Mouse (Mus musculus) cerebral cortex, adult 2 months (tissue): ENCODE data around the gene Sec24c.

Source experiments
- WGBS: fragments of 180-500 bp; shearing (Covaris S2); methylation state at CpG from one replicate; pipeline ENCODE4 v1.1.7; 2018; 5-methylcytosine and 5-hydroxymethylcytosine counted together

Sec24c gene

GRCm38 (mm10) chr14:20698515-20698914 is 24.4 kb downstream of the Sec24c start:
- WGBS = 56% methylated on average over 2 of the region's 2 CpGs

DNA sequence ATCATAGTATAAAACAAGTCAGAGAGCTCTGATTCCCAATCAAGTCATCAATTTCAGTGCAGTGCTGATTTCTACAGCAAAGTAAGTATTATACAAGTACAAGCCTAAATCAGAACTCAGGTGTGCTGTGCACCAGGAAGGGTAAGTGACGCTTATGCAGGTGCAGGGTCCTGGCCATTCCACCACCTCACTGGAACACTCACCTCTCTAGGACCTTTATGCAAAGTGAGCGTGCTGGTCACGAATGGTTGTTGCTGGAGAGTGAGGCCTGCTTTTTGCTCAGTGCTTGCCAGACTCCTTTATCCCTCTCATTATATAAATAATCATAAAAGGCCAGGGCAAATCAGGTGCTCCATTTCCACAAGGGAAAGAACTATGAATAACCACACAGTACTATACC is 26.3 kb downstream of the Sec24c start:
- 74% methylated on average over 3 of the region's 3 CpGs for WGBS

DNA sequence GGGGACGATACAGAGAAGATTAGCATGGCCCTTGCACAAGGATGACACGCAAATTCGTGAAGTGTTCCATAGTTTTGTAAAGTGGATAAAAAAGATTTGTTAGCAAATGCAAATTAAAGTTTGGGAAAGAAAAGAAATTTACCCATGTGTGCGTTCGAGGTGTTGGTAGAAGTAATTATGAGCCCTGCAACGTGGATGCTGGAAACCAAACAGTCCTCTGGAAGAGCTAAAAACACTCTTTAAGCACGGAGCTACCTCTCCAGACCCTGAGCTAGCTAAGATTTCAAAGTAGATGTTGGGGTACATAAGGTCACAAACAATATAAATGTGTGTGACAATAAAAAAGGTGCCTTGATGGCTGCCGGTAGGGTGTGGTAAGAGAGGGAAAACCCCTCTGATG is 27.4 kb downstream of the Sec24c start:
- WGBS = 46% methylated on average over 8 of the region's 8 CpGs

- WGBS = 7% methylated on average over 15 of the region's 15 CpGs
These were observed 28.1 kb downstream of the Sec24c start for GRCm38 (mm10) chr14:20702096-20702740.

- WGBS = under 1% methylated on average over 61 of the region's 61 CpGs
These were observed 28.8 kb downstream of the Sec24c start, which contains the start of gene Chchd1 for GRCm38 (mm10) chr14:20702741-20703381. Chchd1 (plus strand) TSS chr14:20703006.

- WGBS = 8% methylated on average over 8 of the region's 8 CpGs
These were observed 29.4 kb downstream of the Sec24c start for GRCm38 (mm10) chr14:20703461-20703860.

GRCm38 (mm10) chr14:20707201-20708190 is 33.4 kb downstream of the Sec24c start, which contains the start of gene Zswim8:
Zswim8 (plus strand) TSS chr14:20707552.
- under 1% methylated on average over 79 of the region's 80 CpGs for WGBS

DNA sequence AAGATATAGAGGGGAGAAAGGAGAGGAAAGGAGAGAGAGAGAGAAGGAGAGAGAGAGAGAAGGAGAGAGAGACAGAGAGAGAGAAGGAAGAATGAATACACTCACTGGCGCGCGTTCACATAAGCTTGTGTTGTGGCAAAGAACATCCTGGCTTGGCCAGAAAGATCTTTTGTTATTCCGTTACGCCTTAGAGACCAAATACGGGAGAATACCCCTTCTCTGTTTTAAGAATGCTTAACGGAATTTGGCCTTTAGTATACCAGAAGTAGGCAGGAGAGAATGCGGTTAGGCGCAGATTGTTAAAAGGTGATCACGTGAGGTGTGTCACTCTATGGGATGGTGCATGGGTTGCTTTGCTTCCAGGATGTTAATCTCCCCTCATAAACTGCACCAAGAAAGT is 34.1 kb downstream of the Sec24c start:
- WGBS = 1% methylated on average over 10 of the region's 10 CpGs

DNA sequence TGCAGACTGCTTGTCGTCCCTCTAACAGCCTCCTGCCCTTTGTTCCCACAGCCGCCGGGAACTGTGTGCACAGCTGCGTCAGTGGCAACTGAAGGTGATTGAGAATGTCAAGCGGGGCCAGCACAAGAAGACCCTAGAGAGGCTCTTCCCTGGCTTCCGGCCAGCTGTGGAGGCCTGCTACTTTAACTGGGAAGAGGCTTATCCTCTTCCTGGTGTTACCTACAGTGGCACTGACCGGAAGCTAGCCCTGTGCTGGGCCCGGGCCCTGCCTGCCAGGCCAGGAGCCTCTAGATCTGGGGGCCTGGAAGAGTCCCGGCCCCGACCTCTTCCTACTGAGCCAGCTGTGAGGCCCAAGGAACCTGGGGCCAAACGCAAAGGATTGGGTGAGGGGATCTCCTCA is 39.7 kb downstream of the Sec24c start:
- WGBS = 77% methylated on average over 11 of the region's 11 CpGs

DNA sequence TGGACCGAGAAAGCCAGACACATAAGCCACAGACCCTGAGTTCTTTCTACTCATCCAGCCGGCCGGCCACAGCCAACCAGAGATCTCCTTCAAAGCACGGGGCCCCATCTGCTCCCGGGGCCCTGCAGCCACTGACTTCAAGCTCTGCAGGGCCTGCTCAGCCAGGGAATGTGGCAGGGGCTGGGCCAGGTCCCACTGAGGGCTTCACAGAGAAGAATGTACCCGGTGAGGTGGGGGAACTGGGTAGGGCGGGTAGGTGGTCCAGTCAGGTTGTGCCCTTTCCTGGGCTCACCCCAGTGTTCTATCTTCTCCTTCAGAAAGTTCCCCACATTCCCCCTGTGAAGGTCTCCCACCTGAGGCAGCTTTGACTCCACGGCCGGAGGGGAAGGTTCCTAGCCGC is 44.3 kb downstream of the Sec24c start:
- WGBS = 90% methylated on average over 10 of the region's 10 CpGs

DNA sequence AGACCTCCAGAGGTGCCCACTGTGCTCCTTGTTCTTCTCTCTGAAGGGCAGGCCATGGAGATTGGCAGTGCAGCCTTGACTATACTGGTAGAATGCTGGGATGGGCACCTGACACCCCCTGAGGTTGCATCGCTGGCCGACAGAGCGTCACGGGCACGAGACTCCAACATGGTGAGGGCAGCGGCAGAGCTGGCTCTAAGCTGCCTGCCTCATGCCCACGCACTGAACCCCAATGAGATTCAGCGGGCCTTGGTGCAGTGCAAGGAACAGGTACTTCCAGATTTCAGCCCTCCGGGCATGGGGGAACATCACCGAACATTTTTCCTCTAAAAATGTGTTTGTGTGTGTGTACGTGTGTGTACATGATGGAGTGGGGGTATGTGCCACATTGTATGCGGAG is 45.7 kb downstream of the Sec24c start:
- WGBS = 84% methylated on average over 12 of the region's 12 CpGs

DNA sequence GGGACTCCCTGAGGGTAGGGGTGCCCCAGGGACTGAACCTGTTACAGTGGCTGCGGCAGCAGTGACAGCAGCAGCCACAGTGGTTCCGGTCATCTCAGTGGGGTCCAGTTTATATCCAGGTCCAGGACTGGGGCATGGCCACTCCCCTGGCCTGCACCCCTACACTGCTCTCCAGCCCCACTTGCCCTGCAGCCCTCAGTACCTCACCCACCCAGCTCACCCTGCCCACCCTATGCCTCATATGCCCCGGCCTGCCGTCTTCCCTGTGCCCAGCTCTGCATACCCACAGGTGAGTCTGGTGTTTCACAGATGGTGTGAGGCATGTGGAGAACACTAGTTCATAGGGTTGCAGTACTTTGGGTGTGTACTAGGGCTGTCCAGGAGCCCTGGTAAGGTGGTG is 47.3 kb downstream of the Sec24c start:
- WGBS = 91% methylated on average over 4 of the region's 4 CpGs

DNA sequence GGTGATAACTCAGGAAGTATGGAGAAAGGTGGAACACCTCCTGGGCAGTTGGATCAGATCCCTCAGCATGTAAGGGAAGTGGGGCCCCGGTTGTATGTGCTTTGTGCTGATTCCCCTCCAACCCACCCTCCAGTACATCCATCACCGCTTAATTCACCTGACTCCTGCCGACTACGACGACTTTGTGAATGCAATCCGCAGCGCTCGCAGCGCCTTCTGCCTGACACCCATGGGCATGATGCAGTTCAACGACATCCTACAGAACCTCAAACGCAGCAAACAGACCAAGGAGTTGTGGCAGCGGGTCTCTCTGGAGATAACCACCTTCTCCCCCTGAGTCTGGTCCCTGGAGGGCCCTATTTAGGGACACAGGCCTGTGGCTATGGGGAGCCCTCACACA is 48.9 kb downstream of the Sec24c start:
- WGBS = 80% methylated on average over 12 of the region's 12 CpGs

GRCm38 (mm10) chr14:20724043-20724442 is 49.9 kb downstream of the Sec24c start:
- WGBS = 4% methylated on average over 5 of the region's 5 CpGs

DNA sequence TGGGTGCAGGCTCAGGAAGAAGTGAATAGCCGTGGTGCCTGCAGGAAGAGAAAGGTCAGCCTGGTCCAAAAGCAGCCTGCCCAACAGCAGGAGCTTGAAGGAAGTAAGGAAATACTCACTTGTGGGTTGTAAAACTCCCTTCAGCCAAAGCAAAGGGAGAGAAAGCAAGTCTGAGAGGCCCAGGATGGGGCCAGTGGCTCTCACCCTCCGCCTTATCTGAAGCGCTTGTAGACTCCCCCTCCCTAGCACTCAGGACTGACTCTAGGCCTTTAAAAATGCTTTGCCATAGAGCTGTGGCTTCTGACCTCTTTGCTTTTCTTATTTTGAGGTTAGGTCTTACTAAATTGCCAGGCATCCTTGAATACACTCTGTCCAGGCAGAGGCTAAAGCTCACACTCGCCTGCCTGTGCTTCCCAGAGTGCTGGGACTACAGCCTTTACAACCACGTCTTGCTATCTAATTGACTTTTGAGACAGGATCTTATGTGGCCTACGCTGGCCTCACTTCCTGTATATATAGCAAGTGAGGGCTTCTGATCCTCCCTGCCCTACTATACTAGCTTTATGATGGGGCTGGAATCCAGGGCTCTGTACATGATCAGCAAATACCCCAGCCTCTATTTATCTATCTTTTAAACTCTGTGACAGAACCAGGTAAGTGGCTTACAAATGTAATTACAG is 51.7 kb downstream of the Sec24c start:
- WGBS = 81% methylated on average over 6 of the region's 6 CpGs

DNA sequence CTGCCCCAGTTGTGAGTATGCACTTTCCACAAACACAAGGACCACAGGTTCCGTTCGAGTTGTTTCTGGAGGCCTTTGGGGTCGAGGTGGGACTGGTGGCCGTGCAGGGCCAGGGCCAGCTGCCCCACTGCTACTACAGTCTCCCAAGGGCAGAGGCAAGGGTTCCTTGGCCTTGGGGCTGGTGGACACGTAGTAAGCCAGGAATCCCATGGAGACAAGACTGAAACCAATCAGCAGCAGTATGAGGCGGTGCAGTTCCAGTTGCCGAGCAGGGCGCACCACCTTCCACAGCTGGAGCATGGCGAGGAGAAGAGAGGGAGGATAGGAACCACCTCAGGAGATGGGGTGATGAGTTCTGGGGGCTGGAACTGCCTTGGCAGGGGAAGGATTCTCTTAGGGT is 55.8 kb downstream of the Sec24c start:
- WGBS = 91% methylated on average over 9 of the region's 9 CpGs

GRCm38 (mm10) chr14:20730853-20731602 is 56.9 kb downstream of the Sec24c start:
- WGBS = 80% methylated on average over 9 of the region's 9 CpGs

GRCm38 (mm10) chr14:20733041-20733951 is 59.2 kb downstream of the Sec24c start:
- 48% methylated on average over 12 of the region's 12 CpGs for WGBS

DNA sequence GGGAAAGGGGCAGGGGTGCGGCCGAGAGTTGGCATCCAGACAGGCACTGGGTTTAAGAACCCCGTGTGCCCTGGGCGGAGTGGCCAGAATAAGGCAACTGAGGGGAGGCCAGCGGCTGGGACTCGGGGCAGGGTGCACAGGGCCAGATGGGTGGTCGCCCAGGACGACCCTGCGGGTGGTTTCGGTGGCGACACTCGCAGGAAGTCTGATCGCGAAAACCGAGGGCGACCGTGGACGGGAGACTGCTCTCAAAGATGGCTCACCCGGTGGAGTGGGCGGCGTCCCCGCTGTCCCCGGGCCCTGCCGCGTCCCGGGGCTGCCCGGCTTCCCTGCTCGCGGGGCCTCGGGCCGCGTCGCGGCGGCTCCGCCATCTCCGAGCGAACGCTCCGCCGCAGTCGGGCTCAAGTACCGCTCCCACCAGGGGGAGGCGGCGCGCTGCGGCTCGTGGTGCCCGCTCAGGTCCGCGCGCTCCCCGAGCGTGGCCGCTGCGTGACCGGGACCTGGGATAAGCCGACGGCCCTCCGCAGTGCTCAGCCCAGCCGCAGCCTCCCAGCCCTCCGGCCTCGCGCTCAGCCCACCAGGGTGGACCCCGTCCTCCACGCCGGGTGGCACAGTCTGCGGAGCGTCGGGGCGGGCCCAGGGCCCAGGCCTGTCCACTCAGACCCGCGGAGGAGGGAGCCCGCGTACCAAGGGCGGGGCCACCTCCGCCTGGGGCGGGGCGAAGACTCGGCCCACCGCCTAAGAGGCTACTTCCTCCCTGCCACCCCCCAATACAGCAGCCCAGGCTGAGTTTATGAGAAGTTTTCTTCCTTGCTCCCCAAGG is 60.1 kb downstream of the Sec24c start, which contains the start of gene Ndst2:
Ndst2 (minus strand) TSS at position 611 of the 823 bp plus-strand sequence.
- under 1% methylated on average over 80 of the region's 81 CpGs for WGBS
